Mouse (Mus musculus) liver, adult 2 months (tissue): ENCODE data around the gene Cacna2d3. TPM values are rescaled to one million over a fixed set of nuclear protein-coding genes. Genes with fewer than 3 reads are reported as not detected.
A peak's percentile ranks its signal among the peaks of the same experiment; 100 is the strongest.

Experiments
- DNase-seq: peaks from one replicate; pipeline ENCODE4 v3.0.0-alpha.2; 2011; ENCODE audit warnings: low read depth, low spot score; ENCODE audit errors: extremely low read depth
- H3K27ac ChIP-seq: fragments of 200-500 bp; replicated peaks from 2 replicates; pipeline ENCODE4 v1.5.1; 2012; ENCODE audit warnings: low read depth, mild to moderate bottlenecking, control low read depth, inconsistent platforms, low read length; ENCODE audit not compliant: insufficient read depth
- H3K27me3 ChIP-seq: fragments of 200-500 bp; 2 replicates; pipeline ENCODE4 v1.6.1; 2012; ENCODE audit warnings: mild to moderate bottlenecking, moderate library complexity, low read length, inconsistent platforms; ENCODE audit not compliant: control insufficient read depth, insufficient read depth
- H3K36me3 ChIP-seq: fragments of 200-500 bp; 2 replicates; pipeline ENCODE4 v1.6.1; 2012; ENCODE audit warnings: low read length, inconsistent platforms; ENCODE audit not compliant: control insufficient read depth, insufficient read depth
- H3K4me1 ChIP-seq: fragments of 200-500 bp; 2 replicates; pipeline ENCODE4 v1.6.1; 2011; ENCODE audit warnings: low read length; ENCODE audit not compliant: control insufficient read depth, insufficient read depth
- H3K4me3 ChIP-seq: fragments of 200-500 bp; 2 replicates; pipeline ENCODE4 v1.5.1; 2011; ENCODE audit warnings: low read depth, mild to moderate bottlenecking, control low read depth, low read length, moderate library complexity; ENCODE audit not compliant: insufficient read depth
- H3K79me2 ChIP-seq: fragments of 200-500 bp; 2 replicates; pipeline ENCODE4 v1.6.1; 2012; ENCODE audit warnings: inconsistent platforms, mild to moderate bottlenecking, low read length, moderate library complexity; ENCODE audit not compliant: control insufficient read depth, insufficient read depth
- H3K9ac ChIP-seq: fragments of 200-500 bp; 2 replicates; pipeline ENCODE4 v1.6.1; 2012; ENCODE audit warnings: low read depth, mild to moderate bottlenecking, control low read depth, inconsistent platforms, low read length
- CTCF ChIP-seq: fragments of 200-500 bp; IDR thresholded peaks from 2 replicates; pipeline ENCODE4 v1.5.1; 2011; ENCODE audit warnings: low read depth, low read length, control low read depth
- POLR2A ChIP-seq: fragments of 200-500 bp; IDR thresholded peaks from 2 replicates; pipeline ENCODE4 v1.6.1; 2011; ENCODE audit warnings: low read length, control low read depth; ENCODE audit not compliant: insufficient read depth; ENCODE audit errors: extremely low read depth
- WGBS: fragments of 180-500 bp; shearing (Covaris S2); methylation state at CpG from one replicate; pipeline ENCODE4 v1.1.7; 2018; 5-methylcytosine and 5-hydroxymethylcytosine counted together
- polyA plus RNA-seq: library from polyadenylated mRNA; depleted of rRNA; stranded (reverse); fragments of >200 nt; gene quantifications from 2 replicates; pipeline ENCODE4 v1.2.3, GENCODE M21; 2012
- total RNA-seq: library from RNA; depleted of rRNA; stranded (reverse); fragments of >200 nt; gene quantifications from 2 replicates; pipeline ENCODE4 v1.2.3, GENCODE M21; 2014

The Cacna2d3 gene
- total and polyA plus RNA-seq, 2 experiments, result not detected

GRCm38 (mm10) chr14:29243516-29243915 is 478.1 kb downstream of the Cacna2d3 start:
- no peak for TF ChIP-seq POLR2A
- TF ChIP-seq CTCF, result no peak
- Histone ChIP-seq H3K27ac (no peak overlapping the region), H3K4me3 (no peak overlapping the region), H3K4me1 (no peaks in the 10 kb centered on the region), H3K9ac (no peak overlapping the region), H3K36me3 (no peaks in the 10 kb centered on the region), H3K27me3 (no peaks in the 10 kb centered on the region), H3K79me2 (no peaks in the 10 kb centered on the region)
- DNase-seq, result no peak
- 83% methylated on average over 2 of the region's 2 CpGs for WGBS

- TF ChIP-seq POLR2A, result no peak
- no peak for TF ChIP-seq CTCF
- no peak overlapping the region for H3K9ac ChIP-seq
- no peaks in the 10 kb centered on the region for H3K27me3 ChIP-seq
- H3K4me3 ChIP-seq, result no peak overlapping the region
- no peaks in the 10 kb centered on the region for H3K4me1 ChIP-seq
- no peaks in the 10 kb centered on the region for H3K36me3 ChIP-seq
- H3K27ac ChIP-seq, result no peak overlapping the region
- no peaks in the 10 kb centered on the region for H3K79me2 ChIP-seq
- no peak for DNase-seq
- 63% methylated on average over 3 of the region's 3 CpGs for WGBS
Measured at GRCm38 (mm10) chr14:29238446-29238845, 483.2 kb downstream of the Cacna2d3 start.

- 58% methylated on average over 19 of the region's 19 CpGs for whole genome bisulfite sequencing
- DNase-seq, result peak; percentile 53
- no peak overlapping the region for H3K9ac ChIP-seq
Measured at GRCm38 (mm10) chr14:29228976-29229716, 492.5 kb downstream of the Cacna2d3 start.

GRCm38 (mm10) chr14:29228471-29228870 is 493.2 kb downstream of the Cacna2d3 start:
- no peaks in the 10 kb centered on the region for H3K4me1 ChIP-seq

More at GRCm38 (mm10) chr14:29228976-29229716, 492.5 kb downstream of the Cacna2d3 start:
- Histone ChIP-seq H3K27ac (no peak overlapping the region), H3K4me1 (no peaks in the 10 kb centered on the region), H3K36me3 (no peaks in the 10 kb centered on the region), H3K79me2 (no peaks in the 10 kb centered on the region), H3K4me3 (no peak overlapping the region), H3K27me3 (no peaks in the 10 kb centered on the region)
- TF ChIP-seq CTCF, result no peak
- TF ChIP-seq POLR2A, result no peak

GRCm38 (mm10) chr14:29227959-29228358 is 493.7 kb downstream of the Cacna2d3 start:
- TF ChIP-seq POLR2A, result no peak
- TF ChIP-seq CTCF, result no peak
- H3K27me3 ChIP-seq, result no peaks in the 10 kb centered on the region
- no peaks in the 10 kb centered on the region for H3K79me2 ChIP-seq
- H3K4me3 ChIP-seq, result no peak overlapping the region
- no peak for DNase-seq
- H3K9ac ChIP-seq, result no peak overlapping the region
- no peaks in the 10 kb centered on the region for H3K4me1 ChIP-seq
- 79% methylated on average over 2 of the region's 2 CpGs for WGBS
- H3K27ac ChIP-seq, result no peak overlapping the region
- H3K36me3 ChIP-seq, result no peaks in the 10 kb centered on the region

More at GRCm38 (mm10) chr14:29228471-29228870, 493.2 kb downstream of the Cacna2d3 start:
- no peak overlapping the region for H3K27ac ChIP-seq
- H3K4me3 ChIP-seq, result no peak overlapping the region
- no peak for DNase-seq
- H3K9ac ChIP-seq, result no peak overlapping the region
- no peaks in the 10 kb centered on the region for H3K79me2 ChIP-seq
- H3K36me3 ChIP-seq, result no peaks in the 10 kb centered on the region
- H3K27me3 ChIP-seq, result no peaks in the 10 kb centered on the region
- no peak for TF ChIP-seq POLR2A
- no peak for TF ChIP-seq CTCF

- H3K9ac ChIP-seq, result no peak overlapping the region
- no peaks in the 10 kb centered on the region for H3K36me3 ChIP-seq
- no peak for TF ChIP-seq POLR2A
- TF ChIP-seq CTCF, result no peak
- 51% methylated on average over 2 of the region's 2 CpGs for WGBS
- no peak overlapping the region for H3K27ac ChIP-seq
- no peaks in the 10 kb centered on the region for H3K27me3 ChIP-seq
- H3K79me2 ChIP-seq, result no peaks in the 10 kb centered on the region
- H3K4me3 ChIP-seq, result no peak overlapping the region
- no peaks in the 10 kb centered on the region for H3K4me1 ChIP-seq
- DNase-seq, result no peak
Measured at GRCm38 (mm10) chr14:29225754-29226365, 495.8 kb downstream of the Cacna2d3 start.
